Mouse (Mus musculus) limb, embryonic 14.5 days (tissue): ENCODE measurements around the gene Nipal4. TPM values are rescaled to one million over a fixed set of nuclear protein-coding genes. Genes with fewer than 3 reads are reported as not detected.

Experiments used
- ATAC-seq: fragments of 200-750 bp; cut with Nextera tagmentation; 2 replicates; pipeline ENCODE4 v1.8.0; 2017; ENCODE audit warnings: low read depth, moderate number of reproducible peaks, moderate TSS enrichment; ENCODE audit not compliant: low FRiP score
- DNase-seq: peaks from one replicate; pipeline ENCODE4 v3.0.0-alpha.2; 2015; ENCODE audit warnings: low spot score
- H3K27ac ChIP-seq: fragments of 300-500 bp; sonication (generic); replicated peaks from 2 replicates; pipeline ENCODE4 v1.5.1; 2014; ENCODE audit warnings: low read depth, mild to moderate bottlenecking, low read length, moderate library complexity, mixed read lengths
- H3K27me3 ChIP-seq: fragments of 300-500 bp; sonication (generic); 2 replicates; pipeline ENCODE4 v1.6.1; 2014; ENCODE audit warnings: low read length, mixed read lengths; ENCODE audit not compliant: control insufficient read depth, insufficient read depth
- H3K36me3 ChIP-seq: fragments of 300-500 bp; sonication (generic); 2 replicates; pipeline ENCODE4 v1.6.1; 2014; ENCODE audit warnings: mild to moderate bottlenecking, low read length, moderate library complexity, mixed read lengths; ENCODE audit not compliant: control insufficient read depth, insufficient read depth
- H3K4me1 ChIP-seq: fragments of 300-500 bp; sonication (generic); 2 replicates; pipeline ENCODE4 v1.6.1; 2014; ENCODE audit warnings: antibody characterized with exemption, low read length, mixed read lengths; ENCODE audit not compliant: control insufficient read depth, insufficient read depth
- H3K4me2 ChIP-seq: fragments of 300-500 bp; sonication (generic); replicated peaks from 2 replicates; pipeline ENCODE4 v1.6.1; 2014; ENCODE audit warnings: low read depth, mild to moderate bottlenecking, low read length, moderate library complexity; ENCODE audit not compliant: severe bottlenecking
- H3K4me3 ChIP-seq: fragments of 300-500 bp; sonication (generic); replicated peaks from 2 replicates; pipeline ENCODE4 v1.5.1; 2014; ENCODE audit warnings: low read length
- H3K9ac ChIP-seq: fragments of 300-500 bp; sonication (generic); 2 replicates; pipeline ENCODE4 v1.6.1; 2014; ENCODE audit warnings: mild to moderate bottlenecking, low read depth, low read length, moderate library complexity; ENCODE audit not compliant: severe bottlenecking
- H3K9me3 ChIP-seq: fragments of 300-500 bp; sonication (generic); 2 replicates; pipeline ENCODE4 v1.6.1; 2016; ENCODE audit warnings: low read length; ENCODE audit not compliant: control insufficient read depth
- POLR2A ChIP-seq: fragments of 200-500 bp; IDR thresholded peaks from 2 replicates; pipeline ENCODE4 v1.8.0; 2012; ENCODE audit warnings: inconsistent platforms, mild to moderate bottlenecking, moderate library complexity, borderline replicate concordance; ENCODE audit not compliant: insufficient read depth, insufficient read length; ENCODE audit errors: extremely low read depth
- WGBS: fragments of 180-500 bp; shearing (Covaris S2); extraction: QIAGEN DNeasy Blood & Tissue Kit; methylation state at CpG from one replicate; pipeline ENCODE4 v1.1.7; 2014; 5-methylcytosine and 5-hydroxymethylcytosine counted together
- polyA plus RNA-seq, 2 experiments: library from polyadenylated mRNA; depleted of rRNA in 1 of 2; stranded (reverse) in 1 of 2; unstranded in 1 of 2; fragments of >200 nt; fragmentation: Nextera tagmentation in 1 of 2; extraction: Ambion mirVana in 1 of 2; gene quantifications; 2 replicates each; pipeline versions ENCODE4 v1.2.1 to v1.2.3; 2012 to 2014

The Nipal4 gene
- polyA plus RNA-seq, 2 experiments, result 3.2 to 4.3 TPM

GRCm38 (mm10) chr11:46126317-46126716, 40.0 kb downstream of the Nipal4 start:
- H3K4me3 ChIP-seq, result no peak overlapping the region
- no peak for TF ChIP-seq POLR2A
- H3K9ac ChIP-seq, result no peak overlapping the region
- no peaks in the 10 kb centered on the region for H3K27me3 ChIP-seq
- DNase-seq, result no peak
- 80% methylated on average over 7 of the region's 7 CpGs for WGBS
- peaks cover 34% of the 10 kb centered on the region for H3K36me3 ChIP-seq
- no peak for ATAC-seq
- no peak overlapping the region for H3K27ac ChIP-seq
- no peak overlapping the region for H3K4me2 ChIP-seq
- no peaks in the 10 kb centered on the region for H3K4me1 ChIP-seq
- no peaks in the 10 kb centered on the region for H3K9me3 ChIP-seq

- no peak overlapping the region for H3K27ac ChIP-seq
Observed at GRCm38 (mm10) chr11:46125835-46126229, 40.5 kb downstream of the Nipal4 start.

GRCm38 (mm10) chr11:46125093-46125834, 41.0 kb downstream of the Nipal4 start:
- DNase-seq (no peak), ATAC-seq (no peak)
- no peak overlapping the region for H3K4me3 ChIP-seq
- H3K27me3 ChIP-seq, result no peaks in the 10 kb centered on the region
- TF ChIP-seq POLR2A, result no peak
- WGBS, result 91% methylated on average over 12 of the region's 12 CpGs
- no peaks in the 10 kb centered on the region for H3K4me1 ChIP-seq
- H3K27ac ChIP-seq, result no peak overlapping the region
- H3K9ac ChIP-seq, result no peak overlapping the region
- H3K4me2 ChIP-seq, result no peak overlapping the region
- peaks cover 40% of the 10 kb centered on the region for H3K36me3 ChIP-seq
- H3K9me3 ChIP-seq, result no peaks in the 10 kb centered on the region

More at GRCm38 (mm10) chr11:46125835-46126229, 40.5 kb downstream of the Nipal4 start:
- Histone ChIP-seq H3K4me2 (no peak overlapping the region), H3K9ac (no peak overlapping the region), H3K4me1 (no peaks in the 10 kb centered on the region), H3K27me3 (no peaks in the 10 kb centered on the region), H3K9me3 (no peaks in the 10 kb centered on the region), H3K4me3 (no peak overlapping the region), H3K36me3 (peaks cover 37% of the 10 kb centered on the region)
- WGBS, result 91% methylated on average over 7 of the region's 7 CpGs
- ATAC-seq, result no peak
- TF ChIP-seq POLR2A, result no peak
- no peak for DNase-seq

GRCm38 (mm10) chr11:46123328-46123866, 42.9 kb downstream of the Nipal4 start:
- no peak for DNase-seq
- no peaks in the 10 kb centered on the region for H3K27me3 ChIP-seq
- H3K27ac ChIP-seq, result no peak overlapping the region
- no peaks in the 10 kb centered on the region for H3K4me1 ChIP-seq
- H3K4me3 ChIP-seq, result no peak overlapping the region
- H3K9me3 ChIP-seq, result no peaks in the 10 kb centered on the region
- H3K4me2 ChIP-seq, result no peak overlapping the region
- TF ChIP-seq POLR2A, result no peak
- WGBS, result 91% methylated on average over 8 of the region's 8 CpGs
- no peak for ATAC-seq
- H3K36me3 ChIP-seq, result peaks cover 49% of the 10 kb centered on the region
- no peak overlapping the region for H3K9ac ChIP-seq

GRCm38 (mm10) chr11:46122875-46123274, 43.4 kb downstream of the Nipal4 start:
- no peak for TF ChIP-seq POLR2A
- H3K9ac ChIP-seq, result no peak overlapping the region
- no peaks in the 10 kb centered on the region for H3K9me3 ChIP-seq
- no peak overlapping the region for H3K27ac ChIP-seq
- no peak overlapping the region for H3K4me3 ChIP-seq
- WGBS, result 87% methylated on average over 4 of the region's 4 CpGs
- no peaks in the 10 kb centered on the region for H3K4me1 ChIP-seq
- ATAC-seq, result no peak
- H3K27me3 ChIP-seq, result no peaks in the 10 kb centered on the region
- DNase-seq, result no peak
- H3K36me3 ChIP-seq, result peaks cover 50% of the 10 kb centered on the region
- no peak overlapping the region for H3K4me2 ChIP-seq

- Histone ChIP-seq H3K4me1 (no peaks in the 10 kb centered on the region), H3K27ac (no peak overlapping the region), H3K27me3 (no peaks in the 10 kb centered on the region), H3K4me3 (no peak overlapping the region), H3K36me3 (peaks cover 41% of the 10 kb centered on the region), H3K9ac (no peak overlapping the region), H3K4me2 (no peak overlapping the region), H3K9me3 (no peaks in the 10 kb centered on the region)
- DNase-seq (no peak), ATAC-seq (no peak)
- 90% methylated on average over 4 of the region's 4 CpGs for WGBS
- TF ChIP-seq POLR2A, result no peak
Observed at GRCm38 (mm10) chr11:46121666-46122065, 44.6 kb downstream of the Nipal4 start.
